Mouse (Mus musculus) 416B (cell line): ENCODE measurements around the gene Cyth1.

ENCODE experiments used
- DNase-seq: peaks from one replicate; pipeline ENCODE4 v3.0.0; 2011; ENCODE audit warnings: low read depth

Cyth1 gene

GRCm38 (mm10) chr11:118222917-118223316 lies 25.5 kb downstream of the Cyth1 start:
- DNase-seq = no peak

- DNase-seq = peak; percentile 37
These were observed 26.0 kb downstream of the Cyth1 start for GRCm38 (mm10) chr11:118222351-118222885.

- DNase-seq = peak; percentile 72
These were observed 27.7 kb downstream of the Cyth1 start for GRCm38 (mm10) chr11:118220561-118221262.

- DNase-seq = no peak
These were observed 29.3 kb downstream of the Cyth1 start for GRCm38 (mm10) chr11:118219066-118219465.

- no peak for DNase-seq
These were observed 31.9 kb downstream of the Cyth1 start for GRCm38 (mm10) chr11:118216468-118216867.

- no peak for DNase-seq
These were observed 32.4 kb downstream of the Cyth1 start for GRCm38 (mm10) chr11:118215928-118216458.

- peak; percentile 78 for DNase-seq
These were observed 35.7 kb downstream of the Cyth1 start for GRCm38 (mm10) chr11:118212636-118213112.

GRCm38 (mm10) chr11:118211749-118212635 lies 36.4 kb downstream of the Cyth1 start:
- DNase-seq = peak; percentile 40

GRCm38 (mm10) chr11:118210962-118211361 lies 37.4 kb downstream of the Cyth1 start:
- DNase-seq = no peak

GRCm38 (mm10) chr11:118210116-118210515 lies 38.3 kb downstream of the Cyth1 start:
- no peak for DNase-seq

GRCm38 (mm10) chr11:118209376-118209775 lies 39.0 kb downstream of the Cyth1 start:
- DNase-seq = no peak

GRCm38 (mm10) chr11:118208672-118209272 lies 39.6 kb downstream of the Cyth1 start:
- DNase-seq = no peak

- DNase-seq = no peak
These were observed 40.9 kb downstream of the Cyth1 start for GRCm38 (mm10) chr11:118207424-118208033.

GRCm38 (mm10) chr11:118206267-118206666 lies 42.1 kb downstream of the Cyth1 start:
- DNase-seq = no peak

- no peak for DNase-seq
These were observed 44.9 kb downstream of the Cyth1 start for GRCm38 (mm10) chr11:118203469-118203868.

- no peak for DNase-seq
These were observed 45.8 kb downstream of the Cyth1 start for GRCm38 (mm10) chr11:118202410-118203233.

- DNase-seq = no peak
These were observed 46.5 kb downstream of the Cyth1 start for GRCm38 (mm10) chr11:118201833-118202409.

GRCm38 (mm10) chr11:118200834-118201830 lies 47.3 kb downstream of the Cyth1 start:
- DNase-seq = no peak

GRCm38 (mm10) chr11:118198296-118198600 lies 50.1 kb downstream of the Cyth1 start:
- DNase-seq = no peak
